Mouse (Mus musculus) leukemia stem cell, adult 10-12 weeks (primary cell): Measurements from ENCODE around the gene Mxra7. TPM values are rescaled to one million over a fixed set of nuclear protein-coding genes. Genes with fewer than 3 reads are reported as not detected.

ENCODE experiments used
- polyA plus RNA-seq: library from polyadenylated mRNA; stranded (reverse); fragments of >175 nt; gene quantifications from 2 replicates; pipeline ENCODE4 v1.2.3, GENCODE M21; 2012; ENCODE audit warnings: low replicate concordance

Mxra7 gene
- polyA plus RNA-seq: 1.1 and 1.2 TPM in 2 replicates

DNA sequence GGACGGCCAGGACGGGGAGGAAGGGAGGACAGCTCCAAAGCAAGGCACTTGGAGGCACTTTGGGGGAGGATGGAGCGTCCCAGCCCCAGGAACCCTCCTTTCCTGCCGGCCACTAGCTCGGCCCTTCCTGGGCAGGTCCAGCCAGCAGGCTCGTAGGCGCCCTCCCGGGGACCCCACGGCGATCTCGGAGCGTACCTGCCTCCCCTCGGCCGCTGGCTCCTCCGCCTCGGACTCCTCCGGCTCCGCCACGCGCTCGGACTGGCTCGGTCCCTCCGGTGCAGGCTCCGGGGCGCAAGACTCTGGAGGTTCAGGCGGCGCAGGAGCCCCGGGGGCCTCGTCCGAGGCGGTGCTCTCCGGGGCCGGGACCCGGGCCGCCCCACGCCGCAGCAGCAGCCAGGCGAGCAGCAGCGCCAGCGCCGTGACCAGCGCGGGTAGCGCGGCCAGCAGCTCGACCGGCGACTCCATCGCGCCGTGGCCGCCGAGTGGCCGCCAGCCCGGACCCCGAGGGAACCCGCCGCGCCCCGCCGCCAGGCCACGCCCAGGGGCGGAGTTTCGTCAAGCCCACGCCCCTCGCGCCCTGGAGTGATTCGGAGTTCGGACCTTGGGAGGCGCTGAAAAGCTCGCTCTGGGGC, at the start of gene Mxra7:
TSS of gene Mxra7 (minus strand) at position 513 of the 632 bp plus-strand sequence.

DNA sequence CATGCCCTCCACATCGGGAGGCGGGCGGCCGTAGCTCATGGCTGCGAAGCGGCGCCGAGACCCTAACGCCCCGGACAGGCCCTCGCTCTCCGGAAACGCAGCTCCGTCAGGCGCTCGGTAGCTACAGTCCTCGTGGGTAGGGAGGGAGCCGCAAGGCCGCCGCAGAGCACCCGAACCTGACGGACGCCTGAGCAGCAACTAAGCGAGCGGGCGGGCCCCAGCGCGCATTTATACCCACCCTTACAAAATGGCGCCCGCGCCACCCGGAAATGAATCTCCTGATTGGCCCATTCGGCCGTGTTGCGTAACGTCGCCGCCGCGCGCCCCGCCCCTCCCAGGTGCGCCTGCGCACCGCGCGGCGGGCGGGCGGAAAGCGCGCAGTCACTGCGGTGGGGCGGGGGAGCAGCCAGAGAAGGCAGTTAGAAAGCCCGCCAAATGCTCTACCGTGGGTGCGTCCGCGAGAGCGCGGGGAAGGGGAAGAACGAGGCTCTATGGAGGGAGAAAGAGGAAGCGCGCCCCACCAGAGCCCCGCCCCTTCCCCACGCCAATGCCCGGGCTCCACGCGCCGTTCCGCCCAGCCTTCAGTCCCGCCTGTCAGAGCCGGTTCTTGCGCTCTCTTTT, 25.2 kb upstream of the Mxra7 start, which contains the start of gene Srsf2:
TSS of gene Srsf2 (minus strand) at position 204 of the 621 bp plus-strand sequence.

DNA sequence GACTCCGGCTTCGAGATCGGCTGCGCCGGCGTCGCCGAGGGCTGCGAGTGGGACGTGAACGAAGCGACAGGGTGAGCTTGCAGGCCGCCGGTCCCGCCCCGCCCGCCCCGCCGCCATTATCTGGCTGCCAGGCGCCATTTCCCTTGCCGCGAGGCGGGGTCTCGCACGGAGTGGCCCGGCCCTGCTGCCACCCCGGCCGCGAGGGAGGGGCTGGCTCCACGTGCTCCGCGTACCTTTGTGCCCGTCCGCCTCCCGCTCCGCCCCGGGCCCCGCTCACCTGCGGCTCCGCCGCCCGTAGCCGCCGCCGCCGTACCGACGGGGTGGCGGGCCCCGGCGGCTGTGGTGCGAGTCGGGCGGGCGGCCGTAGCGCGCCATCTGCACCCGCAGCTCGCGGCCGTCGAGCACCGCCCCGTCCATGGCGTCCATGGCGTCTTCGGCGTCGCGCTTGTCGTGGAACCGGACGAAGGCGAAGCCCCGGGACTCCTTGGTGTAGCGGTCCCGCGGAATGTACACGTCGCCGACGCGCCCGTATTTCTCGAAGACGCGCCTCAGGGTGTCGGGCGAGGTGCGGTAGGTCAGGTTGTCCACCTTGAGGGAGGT, 24.5 kb upstream of the Mxra7 start, which contains the start of gene Mfsd11:
TSS of gene Mfsd11 (plus strand) at position 150 of the 600 bp plus-strand sequence.

DNA sequence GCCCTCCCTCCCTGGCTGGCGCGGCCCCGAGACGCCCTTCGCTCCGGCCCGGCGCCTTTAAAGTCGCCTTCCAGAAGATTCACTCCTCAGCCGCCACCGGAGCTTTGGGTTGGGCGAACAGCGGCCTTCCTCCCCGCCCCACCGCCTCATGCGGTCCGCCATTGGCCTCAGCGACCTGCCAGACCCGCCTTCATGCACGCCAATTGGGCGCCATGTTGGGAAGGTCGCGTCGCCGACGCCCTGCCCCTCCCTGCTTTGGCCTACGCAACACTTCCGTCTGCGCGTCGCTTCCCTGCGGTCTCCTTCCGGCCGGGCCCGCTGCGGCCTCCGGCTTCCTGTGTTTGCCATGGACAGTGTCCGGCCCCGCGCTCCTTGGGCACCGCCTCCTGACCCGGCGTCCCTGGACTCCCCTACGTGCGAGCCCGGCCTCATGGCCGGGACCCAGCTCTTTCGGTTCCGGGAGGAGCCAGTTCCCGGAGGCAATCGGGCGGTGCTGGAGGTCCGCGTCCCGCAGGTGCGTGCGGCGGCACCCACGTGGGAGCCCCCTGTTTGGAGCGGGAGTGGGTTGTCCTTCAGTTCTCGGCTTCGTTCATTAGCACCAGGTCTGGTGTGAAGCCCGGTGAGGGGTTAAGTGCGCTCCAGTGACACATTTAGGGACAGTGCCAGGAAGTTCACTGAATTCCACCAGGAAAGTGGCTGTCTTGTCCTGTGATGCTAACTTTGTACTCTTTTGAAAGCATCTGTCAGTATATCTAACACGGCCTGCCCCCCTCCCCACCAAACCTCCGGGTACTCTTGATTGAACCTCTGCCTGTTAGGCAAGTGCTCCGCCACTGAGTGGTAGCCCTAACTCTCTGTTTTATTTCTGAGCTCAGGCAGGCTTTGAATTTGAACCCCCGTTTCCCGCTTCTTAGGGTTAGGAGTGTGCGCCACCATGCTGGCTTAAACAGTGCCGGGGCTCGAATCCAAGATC, 15.7 kb upstream of the Mxra7 start, which contains the start of the genes Mettl23 and Jmjd6:
TSS of gene Mettl23 (plus strand) at position 18 of the 973 bp plus-strand sequence.
TSS of gene Jmjd6 (minus strand) at position 189 of the 973 bp plus-strand sequence.

DNA sequence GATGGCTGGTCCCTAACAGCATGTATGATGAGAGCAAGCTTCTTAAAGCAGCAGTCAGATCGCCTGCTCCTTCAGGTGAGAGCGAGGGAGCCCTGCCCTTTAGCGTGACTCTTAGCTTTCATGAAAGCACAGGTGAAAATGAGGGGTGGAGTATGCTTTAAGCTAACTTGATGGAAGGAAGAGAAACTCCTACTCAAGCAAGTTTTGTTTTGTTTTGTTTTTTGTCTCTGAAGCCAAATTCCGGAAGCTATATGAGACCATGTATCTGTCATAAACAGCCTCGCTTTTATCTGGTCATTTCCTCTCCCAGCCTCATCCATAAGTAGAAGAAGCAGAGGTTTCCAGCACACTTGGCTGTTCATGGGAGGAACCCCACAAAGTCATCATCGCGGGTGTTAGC, 52.4 kb downstream of the Mxra7 start, which contains the start of gene St6galnac1:
TSS of gene St6galnac1 (minus strand) at position 101 of the 400 bp plus-strand sequence.

Other genes with a start within 250 kb of the Mxra7 start
- gene Ube2o, start 246.6 kb downstream of the Mxra7 start, polyA plus RNA-seq: 65.0 and 89.5 TPM in 2 replicates
- 0.13 TPM in 1 of 2 replicates, not detected in the other for gene Aanat, start 241.6 kb downstream of the Mxra7 start, polyA plus RNA-seq
- gene Rhbdf2, start 201.0 kb downstream of the Mxra7 start, polyA plus RNA-seq: 62.6 and 75.2 TPM in 2 replicates
- not detected in 2 replicates for gene Prcd, start 174.5 kb downstream of the Mxra7 start, polyA plus RNA-seq
- 0.69 and 0.93 TPM in 2 replicates for gene Cygb, start 173.7 kb downstream of the Mxra7 start, polyA plus RNA-seq
- not detected in 2 replicates for gene St6galnac1, start 52.5 kb downstream of the Mxra7 start, polyA plus RNA-seq
- gene Mettl23, start 15.2 kb upstream of the Mxra7 start, polyA plus RNA-seq: 76.3 and 81.2 TPM in 2 replicates
- gene Jmjd6, start 15.4 kb upstream of the Mxra7 start, polyA plus RNA-seq: 26.1 and 44.1 TPM in 2 replicates
- gene Mfsd11, start 24.4 kb upstream of the Mxra7 start, polyA plus RNA-seq: 11.9 and 13.4 TPM in 2 replicates
- gene Srsf2, start 25.0 kb upstream of the Mxra7 start, polyA plus RNA-seq: 1,615 and 1,893 TPM in 2 replicates
- gene Mgat5b, start 90.8 kb upstream of the Mxra7 start, polyA plus RNA-seq: not detected in 2 replicates